Mouse (Mus musculus): Measurements from ENCODE around the gene Rel. TPM values are rescaled to one million over a fixed set of nuclear protein-coding genes. Genes with fewer than 3 reads are reported as not detected.
A peak's percentile ranks its signal among the peaks of the same experiment; 100 is the strongest.

Rel gene
- total and polyA plus RNA-seq, 3 experiments: 0.42 to 2.5 TPM; not detected in 1

DNA sequence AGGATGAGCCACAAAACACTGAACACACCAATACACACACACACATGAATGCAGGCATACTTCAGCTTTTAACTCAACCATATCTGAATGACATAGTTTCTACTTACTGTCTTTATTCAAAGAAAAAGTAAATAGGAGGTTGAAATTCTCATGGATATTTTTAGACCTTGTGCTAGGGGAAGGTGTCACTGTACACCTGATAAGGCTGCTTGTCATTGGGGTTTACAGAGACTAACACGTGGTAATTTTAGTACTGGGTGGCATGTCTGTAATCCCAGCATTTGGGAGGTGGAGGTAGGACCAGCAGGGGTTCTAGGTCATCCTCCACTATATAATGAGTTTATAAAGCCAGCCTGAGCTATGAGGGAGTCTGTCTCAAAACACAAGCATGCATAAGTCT, 1.7 kb upstream of the Rel start:
- Histone ChIP-seq H3K9me3 (replicated peaks; ENCODE audit: insufficient read depth, low read length) (no peaks in the 10 kb centered on the region), H3K9ac (ENCODE audit: control insufficient read depth, low read depth, low read length, poor library complexity, severe bottlenecking) (no peak overlapping the region), H3K27ac (ENCODE audit: control insufficient read depth, low read depth, low read length) (no peak overlapping the region), H3K79me2 (ENCODE audit: control insufficient read depth, insufficient read depth, low read length, poor library complexity) (peaks cover 1% of the 10 kb centered on the region; the same call in 1 of the 2 replicates), H3K36me3 (ENCODE audit: control insufficient read depth in 1 of 2, insufficient read depth in 2 of 2, low read length in 2 of 2) (peaks cover 0 to 9% of the 10 kb centered on the region in 2 experiments; a peak in 2 of 4 replicates), H3K4me3 (ENCODE audit: control insufficient read depth in 1 of 2, insufficient read depth in 1 of 2, low read depth in 2 of 2, low read length in 2 of 2) (no peak overlapping the region), H3K27me3 (ENCODE audit: control insufficient read depth in 1 of 2, insufficient read depth in 2 of 2, low read length in 2 of 2) (no peaks in the 10 kb centered on the region), H3K4me1 (ENCODE audit: control insufficient read depth in 1 of 2, insufficient read depth in 2 of 2, low read length in 2 of 2) (peaks cover 6 to 16% of the 10 kb centered on the region in 2 experiments; a peak in 3 of 4 replicates)
- TF ChIP-seq USF2 (IDR thresholded peaks at IDR 0.05; ENCODE audit: borderline replicate concordance in 1 of 2, insufficient read depth in 1 of 2, low read depth in 1 of 2, low read length in 2 of 2): no peak
- peak; percentile 42; the same call in 1 of the 2 replicates for TF ChIP-seq MXI1 (IDR thresholded peaks at IDR 0.05; ENCODE audit: low read depth, low read length)
- peak; percentile 17 for DNase-seq (ENCODE audit: low read depth, low spot score)

DNA sequence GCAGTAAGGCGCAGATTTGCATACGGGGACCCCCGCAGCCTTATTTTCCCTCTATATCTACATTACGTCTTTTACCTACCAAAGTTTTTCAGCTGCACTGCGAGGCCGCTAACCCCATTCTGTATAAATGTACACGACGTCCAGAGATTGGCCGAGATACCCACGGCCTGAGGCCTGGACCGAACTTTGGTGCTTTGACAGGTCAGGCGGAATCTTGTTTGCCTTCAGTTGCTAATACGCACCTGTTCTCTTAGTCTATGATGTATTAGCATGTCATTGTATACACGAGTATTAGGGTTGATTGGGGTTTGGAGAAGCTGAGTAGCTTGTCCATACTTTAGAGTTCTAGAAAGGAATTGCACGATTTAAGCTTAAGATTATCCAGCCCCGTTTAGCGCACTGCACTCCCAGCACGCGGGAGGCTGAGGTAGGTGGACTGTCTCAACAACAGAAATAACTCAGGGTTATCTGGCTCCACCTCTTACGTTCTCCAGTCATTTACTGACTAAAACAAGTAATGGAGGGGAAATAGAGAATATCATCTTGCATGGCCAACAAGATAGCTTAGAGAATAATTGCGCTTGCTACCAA, 832 bp upstream of the Rel start:
- TF ChIP-seq MAX (IDR thresholded peaks at IDR 0.05; ENCODE audit: low read length): peak; percentile 37; the same call in 1 of the 2 replicates
- TF ChIP-seq JUND (IDR thresholded peaks at IDR 0.05; ENCODE audit: low read depth, low read length): no peak
- Histone ChIP-seq H3K9ac (ENCODE audit: control insufficient read depth, low read depth, low read length, poor library complexity, severe bottlenecking) (peak overlapping the region; percentile 92), H3K27me3 (ENCODE audit: control insufficient read depth in 1 of 2, insufficient read depth in 2 of 2, low read length in 2 of 2) (no peaks in the 10 kb centered on the region), H3K4me1 (ENCODE audit: control insufficient read depth in 1 of 2, insufficient read depth in 2 of 2, low read length in 2 of 2) (peaks cover 11 to 16% of the 10 kb centered on the region in 2 experiments), H3K36me3 (ENCODE audit: control insufficient read depth in 1 of 2, insufficient read depth in 2 of 2, low read length in 2 of 2) (peaks cover 0 to 14% of the 10 kb centered on the region in 2 experiments; a peak in 2 of 4 replicates), H3K79me2 (ENCODE audit: control insufficient read depth, insufficient read depth, low read length, poor library complexity) (peaks cover 1% of the 10 kb centered on the region; the same call in 1 of the 2 replicates), H3K4me3 (ENCODE audit: control insufficient read depth in 1 of 2, insufficient read depth in 1 of 2, low read depth in 2 of 2, low read length in 2 of 2) (peak overlapping the region; percentile 78 to 81), H3K27ac (ENCODE audit: control insufficient read depth, low read depth, low read length) (peak overlapping the region; percentile 53), H3K9me3 (replicated peaks; ENCODE audit: insufficient read depth, low read length) (no peaks in the 10 kb centered on the region)
- DNase-seq (ENCODE audit: low read depth, low spot score): peak; percentile 73

DNA sequence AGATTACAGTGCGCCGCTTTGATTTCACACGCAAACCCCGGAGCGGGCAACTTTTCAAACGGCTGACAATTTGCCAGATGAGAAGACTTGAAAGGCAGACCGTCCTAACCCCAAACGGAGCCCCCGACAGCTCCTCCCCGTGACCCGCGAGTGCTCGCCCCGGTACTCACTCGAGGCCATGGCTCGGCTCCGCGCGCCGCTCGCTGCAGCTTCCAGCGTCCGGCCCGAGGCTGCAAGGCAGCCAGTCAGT, 335 bp downstream of the Rel start:
- H3K9me3 ChIP-seq (replicated peaks; ENCODE audit: insufficient read depth, low read length): no peaks in the 10 kb centered on the region
- no peak for TF ChIP-seq POLR2AphosphoS2 (IDR thresholded peaks at IDR 0.05; ENCODE audit: low read length)
- 0 out of 2 replicates have a peak, but pooled peaks have one; percentile 51 for TF ChIP-seq TBP (IDR thresholded peaks at IDR 0.05; ENCODE audit: low read depth, low read length)
- no peak for DNase-seq (ENCODE audit: low read depth, low spot score)
- H3K27ac ChIP-seq (ENCODE audit: control insufficient read depth, low read depth, low read length): peak overlapping the region; percentile 86
- H3K9ac ChIP-seq (ENCODE audit: control insufficient read depth, low read depth, low read length, poor library complexity, severe bottlenecking): peak overlapping the region; percentile 63
- peaks cover 11 to 16% of the 10 kb centered on the region in 2 experiments for H3K4me1 ChIP-seq (ENCODE audit: control insufficient read depth in 1 of 2, insufficient read depth in 2 of 2, low read length in 2 of 2)
- H3K4me3 ChIP-seq (ENCODE audit: control insufficient read depth in 1 of 2, insufficient read depth in 1 of 2, low read depth in 2 of 2, low read length in 2 of 2): peak overlapping the region; percentile 56 to 81
- peaks cover 1% of the 10 kb centered on the region; the same call in 1 of the 2 replicates for H3K79me2 ChIP-seq (ENCODE audit: control insufficient read depth, insufficient read depth, low read length, poor library complexity)
- H3K27me3 ChIP-seq (ENCODE audit: control insufficient read depth in 1 of 2, insufficient read depth in 2 of 2, low read length in 2 of 2): no peaks in the 10 kb centered on the region
- H3K36me3 ChIP-seq (ENCODE audit: control insufficient read depth in 1 of 2, insufficient read depth in 2 of 2, low read length in 2 of 2): peaks cover 0 to 14% of the 10 kb centered on the region in 2 experiments; a peak in 2 of 4 replicates
